Mouse (Mus musculus) cerebellum, adult 2 months (tissue): ENCODE results near the gene Tram1l1.

ENCODE experiments used
- CTCF ChIP-seq: fragments of 200-500 bp; IDR thresholded peaks from 2 replicates; pipeline ENCODE4 v1.5.1; 2011; ENCODE audit warnings: low read depth, mild to moderate bottlenecking, control low read depth, low read length, moderate library complexity, borderline replicate concordance; ENCODE audit not compliant: insufficient read depth
- POLR2A ChIP-seq: fragments of 200-500 bp; IDR thresholded peaks from 2 replicates; pipeline ENCODE4 v1.6.1; 2011; ENCODE audit warnings: low read length, control low read depth, borderline replicate concordance; ENCODE audit not compliant: insufficient read depth

GRCm38 (mm10) chr3:124372031-124372430, 51.4 kb downstream of the Tram1l1 start:
- TF ChIP-seq POLR2A: no peak
- TF ChIP-seq CTCF: no peak
